Mouse (Mus musculus) skeletal muscle tissue, adult 2 months (tissue): ENCODE data around the gene C730034F03Rik.
A peak's percentile ranks its signal among the peaks of the same experiment; 100 is the strongest.
"Not testable (repeated sequence)": the region's sequence is repeated elsewhere in the genome, so short reads cannot be mapped to it uniquely, and the experiment has no call there.

Experiments used
- DNase-seq: peaks from one replicate; pipeline ENCODE4 v3.0.0-alpha.2; 2012; ENCODE audit warnings: low read depth, low spot score

The C730034F03Rik gene

DNA sequence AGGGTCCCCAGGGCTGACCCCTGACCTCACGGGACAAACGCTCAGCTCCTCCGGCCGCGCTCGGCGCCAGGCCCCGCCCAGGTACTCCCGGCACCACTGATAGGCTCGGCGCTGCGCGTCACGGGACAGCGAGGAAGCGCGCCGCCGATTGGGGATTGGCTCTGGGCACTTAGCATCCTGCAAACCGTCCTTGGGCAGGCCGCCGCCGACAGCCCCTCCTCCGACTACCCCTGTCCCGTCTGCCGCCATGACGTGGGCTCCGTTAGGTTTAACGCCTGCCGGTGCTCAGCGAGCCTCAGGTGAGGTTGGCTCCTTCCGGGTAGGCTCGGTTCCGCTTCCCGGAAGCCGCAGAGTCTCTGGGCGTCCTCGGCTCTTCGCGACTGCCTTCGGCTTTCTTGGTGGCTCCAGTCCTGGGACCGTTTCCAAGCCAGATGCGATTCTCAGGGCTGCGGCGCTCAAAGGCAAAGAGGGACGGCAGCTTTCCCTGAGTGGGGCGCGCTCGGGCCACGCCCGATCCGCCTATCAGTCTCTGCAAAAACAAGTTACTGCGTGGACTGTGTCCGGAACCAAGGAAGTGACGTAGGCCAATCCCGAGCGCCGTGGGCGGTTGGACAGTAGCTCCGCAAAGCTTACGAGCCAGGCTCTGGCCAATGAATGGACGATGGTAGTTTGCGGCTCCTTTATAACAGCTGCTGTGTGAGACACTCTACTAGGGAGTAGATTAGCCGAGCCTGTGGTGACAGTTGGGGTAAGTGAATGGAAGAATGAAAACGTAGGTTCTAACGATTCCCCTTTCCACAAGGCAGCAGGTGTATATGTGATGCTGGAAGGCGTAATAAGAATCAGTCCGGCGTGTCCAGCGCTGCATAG lies at the start of gene C730034F03Rik, which contains the start of the genes Gm44502 and Chkb:
TSS of gene C730034F03Rik (plus strand) at position 238 of the 870 bp plus-strand sequence.
TSS of gene Gm44502 (minus strand) at position 345 of the 870 bp plus-strand sequence.
TSS of gene Chkb (minus strand) at position 557 of the 870 bp plus-strand sequence.
- DNase-seq: peak; percentile 94

- no peak for DNase-seq
Observed at GRCm38 (mm10) chr15:89384617-89385016, 44.8 kb upstream of the C730034F03Rik start, which contains the start of gene Klhdc7b. TSS of gene Klhdc7b (plus strand) at chr15:89384917.

GRCm38 (mm10) chr15:89387127-89387526 lies 42.3 kb upstream of the C730034F03Rik start:
- no peak for DNase-seq

DNA sequence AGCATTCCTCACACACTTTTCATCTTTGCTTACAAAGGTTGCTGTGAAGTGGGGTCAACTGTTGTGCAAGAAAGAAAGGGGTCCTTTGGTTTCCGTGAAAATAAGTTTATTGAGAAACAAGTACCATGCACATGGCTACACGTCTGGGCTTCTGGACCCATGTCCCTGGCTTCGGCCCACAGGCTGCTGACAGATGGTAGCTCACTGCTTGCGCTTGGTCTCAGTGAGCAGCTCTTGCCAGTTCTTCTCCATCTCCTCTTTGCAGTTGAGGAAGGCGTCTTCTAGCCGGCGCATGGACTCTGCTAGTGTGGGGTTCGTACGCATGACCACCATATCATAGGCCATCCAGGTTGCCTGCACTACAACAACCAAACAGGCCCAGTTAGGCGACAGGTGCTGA lies 39.3 kb upstream of the C730034F03Rik start:
- no peak for DNase-seq

- DNase-seq: no peak
Observed at GRCm38 (mm10) chr15:89396883-89397282, 32.5 kb upstream of the C730034F03Rik start.

DNA sequence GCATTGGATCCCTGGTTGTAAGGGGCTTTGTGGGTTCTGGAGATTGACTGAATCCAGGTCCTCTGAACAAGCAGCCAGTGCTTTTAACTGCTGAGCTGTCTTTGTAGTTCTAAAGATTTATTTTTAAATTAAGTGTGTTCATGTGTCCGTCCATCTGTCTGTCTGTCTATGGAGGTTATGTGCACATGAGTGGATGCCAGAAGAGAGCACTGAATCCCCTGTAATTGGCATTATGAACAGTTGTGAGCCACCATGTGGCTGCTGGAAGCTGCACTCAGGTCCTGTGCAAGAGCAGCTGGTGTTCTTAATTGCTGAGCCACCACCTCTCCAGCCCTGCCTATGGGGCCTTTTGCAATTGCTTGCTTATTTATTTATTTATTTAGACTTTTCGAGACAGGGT lies 31.2 kb upstream of the C730034F03Rik start:
- no peak for DNase-seq

GRCm38 (mm10) chr15:89399716-89400115 lies 29.7 kb upstream of the C730034F03Rik start:
- DNase-seq: no peak

DNA sequence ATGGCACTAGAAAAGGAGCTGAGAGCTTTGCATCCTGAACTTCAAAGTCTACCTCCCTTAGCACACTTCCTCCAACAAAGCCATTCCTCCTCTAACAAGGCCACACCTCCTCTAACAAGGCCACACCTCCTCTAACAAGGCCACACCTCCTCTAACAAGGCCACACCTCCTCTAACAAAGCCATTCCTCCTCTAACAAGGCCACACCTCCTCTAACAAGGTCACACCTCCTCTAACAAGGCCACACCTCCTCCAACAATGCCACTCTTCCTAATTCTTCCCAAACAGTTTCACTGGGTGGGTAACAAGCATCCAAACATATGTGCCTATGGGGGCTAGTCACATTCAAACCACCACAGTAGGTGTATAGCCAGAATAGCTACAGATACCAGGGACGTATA lies 26.9 kb upstream of the C730034F03Rik start:
- no peak for DNase-seq

DNA sequence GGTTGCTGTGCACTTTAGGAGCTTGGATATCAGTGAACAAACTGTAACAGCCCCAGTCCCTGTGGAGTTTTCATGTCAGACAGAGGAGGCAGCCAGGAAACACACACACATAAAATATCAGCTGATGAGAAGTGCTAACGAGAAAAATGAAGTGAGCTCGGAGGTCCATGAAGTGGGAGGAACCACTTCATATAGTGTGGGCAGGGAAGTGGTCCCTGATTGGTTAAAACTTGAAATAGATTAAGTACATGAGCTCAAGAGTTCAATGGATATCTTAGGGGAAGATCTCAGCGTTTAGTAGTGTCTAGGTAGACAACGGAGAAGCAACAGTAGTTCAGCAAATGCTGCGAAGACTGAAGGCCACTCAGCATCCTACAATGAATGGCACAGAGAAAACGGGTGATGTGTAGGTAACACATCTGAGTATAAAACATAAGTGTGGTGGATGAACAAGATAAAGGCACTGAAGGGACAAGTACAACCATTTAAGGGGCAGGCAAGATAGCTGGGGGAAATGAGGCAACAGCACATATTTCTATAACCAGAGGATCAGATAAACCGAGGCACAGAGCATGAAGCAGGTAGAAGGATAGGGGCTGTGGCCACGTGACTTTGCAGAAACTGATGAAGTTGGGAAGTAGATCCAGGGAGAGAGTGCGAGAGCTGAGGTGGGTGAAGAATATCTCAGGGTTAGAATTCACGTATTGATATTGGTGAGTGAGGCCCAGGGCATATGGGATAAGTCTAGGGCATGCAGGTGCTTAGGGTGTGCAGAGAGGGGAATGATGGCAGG lies 24.4 kb upstream of the C730034F03Rik start:
- DNase-seq: no peak

DNA sequence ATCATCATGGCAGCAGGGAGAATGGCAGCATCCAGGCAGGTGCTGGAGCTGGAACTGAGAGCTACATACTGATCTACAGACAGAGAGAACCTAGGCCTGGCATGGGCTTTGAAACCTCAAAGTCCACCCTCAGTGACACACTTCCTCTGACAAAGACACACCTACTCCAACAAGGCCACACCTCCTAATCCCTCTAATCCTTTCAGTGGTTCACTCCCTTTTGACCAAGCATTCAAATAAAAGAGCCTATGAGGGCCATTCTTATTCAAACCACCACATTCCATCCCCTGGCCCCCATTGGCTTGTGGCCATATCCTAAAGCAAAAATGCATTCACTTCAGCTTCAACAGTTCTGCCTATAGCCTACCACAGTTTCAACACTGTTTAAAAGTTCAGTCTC lies 22.7 kb upstream of the C730034F03Rik start:
- DNase-seq: no peak

DNA sequence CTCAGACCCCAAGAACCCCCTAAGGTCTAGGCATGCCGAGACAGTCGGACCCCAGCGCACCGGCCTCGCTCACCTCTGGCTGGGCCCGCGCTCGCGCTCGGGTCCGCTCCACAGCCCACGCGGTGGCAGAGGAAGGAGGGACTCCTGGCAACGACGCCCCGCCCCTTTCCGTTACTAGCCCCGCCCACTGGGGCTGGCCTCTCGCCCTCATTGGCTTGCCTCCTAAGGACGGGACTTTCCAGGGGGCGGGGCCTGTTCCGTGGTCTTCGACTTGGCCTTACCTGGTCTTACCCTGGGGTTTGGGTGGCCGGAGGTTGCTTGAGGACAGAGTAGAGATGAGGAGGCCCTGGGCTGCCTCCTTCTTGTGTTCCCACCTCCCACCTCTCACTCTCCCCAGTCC lies 19.3 kb upstream of the C730034F03Rik start, which contains the start of gene Syce3:
TSS of gene Syce3 (minus strand) at position 386 of the 400 bp plus-strand sequence.
- DNase-seq: no peak

- peak; percentile 55 for DNase-seq
Observed at GRCm38 (mm10) chr15:89415282-89415681, 14.1 kb upstream of the C730034F03Rik start.

- no peak for DNase-seq
Observed at GRCm38 (mm10) chr15:89421938-89422337, 7.5 kb upstream of the C730034F03Rik start.

- no peak for DNase-seq
Observed at GRCm38 (mm10) chr15:89424621-89425020, 4.8 kb upstream of the C730034F03Rik start.

GRCm38 (mm10) chr15:89425711-89426121 lies 3.7 kb upstream of the C730034F03Rik start, which contains the start of gene Cpt1b:
TSS of gene Cpt1b (minus strand) at chr15:89425863.
- DNase-seq: peak; percentile 89

DNA sequence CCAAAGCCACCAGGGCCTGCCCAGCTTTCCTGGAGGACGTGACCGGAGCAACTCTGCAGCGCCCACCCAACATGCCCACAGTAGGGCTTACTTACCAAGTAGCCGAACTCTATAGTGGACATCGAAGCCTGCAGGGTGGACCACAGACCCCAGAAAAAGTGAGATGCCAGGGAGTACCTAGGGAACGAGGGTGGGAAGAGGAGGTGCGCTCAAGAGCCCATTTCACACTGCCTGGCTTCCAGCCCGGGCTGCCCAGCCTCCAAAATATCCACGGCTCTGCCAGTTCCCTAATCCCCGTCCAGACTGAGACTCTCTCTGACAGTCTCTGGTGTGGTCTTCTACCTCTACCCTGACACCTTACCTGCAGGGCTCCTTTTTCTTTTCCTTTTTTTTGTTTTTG lies 2.7 kb upstream of the C730034F03Rik start:
- DNase-seq: no peak

DNA sequence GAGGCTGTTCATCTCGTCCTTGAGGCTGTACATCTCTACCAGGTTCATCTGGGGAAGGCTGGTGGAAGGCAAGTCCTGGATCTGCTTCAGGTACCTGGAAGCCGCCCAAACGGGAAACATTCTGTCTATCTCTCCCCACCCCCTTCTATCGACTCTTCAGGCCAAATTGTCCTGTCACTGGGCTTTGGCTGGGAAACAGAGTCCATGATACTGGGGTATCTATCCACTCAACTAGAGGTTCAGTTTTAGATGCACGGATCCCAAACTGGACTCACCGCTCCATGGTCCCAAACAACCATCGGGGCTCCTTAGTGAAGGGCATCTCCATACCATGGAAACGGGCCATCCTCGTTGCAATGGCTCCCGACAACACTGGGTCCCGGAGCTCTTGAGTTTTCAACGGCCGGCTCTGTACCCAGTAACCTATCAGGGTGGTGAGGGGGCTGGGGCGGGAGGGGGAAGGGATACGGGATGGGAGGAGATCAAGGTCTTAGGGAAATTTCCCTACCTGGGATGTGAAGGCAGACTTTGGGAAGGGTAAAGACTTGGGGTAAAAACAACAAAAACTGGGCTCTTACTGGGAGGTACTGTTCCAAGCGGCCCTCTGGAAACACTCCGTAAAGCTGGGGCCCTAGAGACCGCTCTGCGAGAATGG lies 1.1 kb upstream of the C730034F03Rik start:
- DNase-seq: no peak

- DNase-seq: no peak
Observed at GRCm38 (mm10) chr15:89428821-89429351, 503 bp upstream of the C730034F03Rik start.

- DNase-seq: no peak
Observed at GRCm38 (mm10) chr15:89430341-89430740, 952 bp downstream of the C730034F03Rik start.

DNA sequence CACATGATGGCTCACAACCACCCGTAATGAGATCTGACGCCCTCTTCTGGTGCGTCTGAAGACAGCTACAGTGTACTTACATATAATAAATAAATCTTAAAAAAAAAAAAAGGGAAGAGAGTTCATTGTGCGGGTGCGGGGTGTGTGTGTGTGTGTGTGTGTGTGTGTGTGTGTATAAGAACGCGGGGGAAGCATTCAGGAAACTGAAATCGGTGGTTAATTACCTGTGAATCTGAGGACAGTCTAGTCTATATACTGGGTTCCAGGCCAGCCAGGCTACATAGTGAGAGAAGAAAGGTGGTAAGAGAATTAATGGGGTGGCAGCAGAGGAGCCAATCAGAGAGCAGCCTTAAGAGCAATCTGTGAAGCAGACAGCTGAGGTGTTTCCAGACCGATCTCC lies 1.4 kb downstream of the C730034F03Rik start:
- not testable (repeated sequence) for DNase-seq

DNA sequence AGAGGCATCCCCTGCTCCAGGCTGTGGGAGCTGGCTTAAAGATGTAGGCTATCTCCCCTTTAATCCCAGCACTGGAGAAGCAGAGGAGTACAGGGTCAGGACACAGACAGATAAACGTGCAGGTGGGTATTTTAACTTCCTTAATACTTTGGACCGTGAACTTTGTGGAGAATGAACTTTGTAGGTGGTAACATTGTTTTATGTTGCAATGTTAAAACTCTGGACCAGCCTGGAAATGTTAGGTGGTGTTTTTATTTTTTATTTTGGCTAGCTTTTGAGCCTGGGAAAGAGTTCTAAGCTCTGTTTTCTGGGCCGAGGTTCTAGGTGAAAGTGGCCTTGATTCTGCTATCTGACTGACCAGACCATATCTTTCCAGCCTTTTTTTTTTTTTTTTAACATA lies 1.9 kb downstream of the C730034F03Rik start:
- DNase-seq: no peak
